Mouse (Mus musculus) spleen, adult 2 months (tissue): ENCODE data around the gene Tnfsf12.

ENCODE experiments used
- CTCF ChIP-seq: fragments of 200-500 bp; IDR thresholded peaks from 2 replicates; pipeline ENCODE4 v1.5.1; 2011; ENCODE audit warnings: mild to moderate bottlenecking, inconsistent platforms; ENCODE audit not compliant: insufficient read depth, insufficient read length, insufficient replicate concordance; ENCODE audit errors: extremely low read depth
- POLR2A ChIP-seq: fragments of 200-500 bp; IDR thresholded peaks from 2 replicates; pipeline ENCODE4 v1.6.1; 2011; ENCODE audit warnings: low read depth, low read length, inconsistent platforms

GRCm38 (mm10) chr11:69697396-69697795 is 1.7 kb upstream of the Tnfsf12 start:
- TF ChIP-seq CTCF (no peak), POLR2A (no peak)
